8 mouse cellular contexts compared by ENCODE assay signal in the genomic region with DNA sequence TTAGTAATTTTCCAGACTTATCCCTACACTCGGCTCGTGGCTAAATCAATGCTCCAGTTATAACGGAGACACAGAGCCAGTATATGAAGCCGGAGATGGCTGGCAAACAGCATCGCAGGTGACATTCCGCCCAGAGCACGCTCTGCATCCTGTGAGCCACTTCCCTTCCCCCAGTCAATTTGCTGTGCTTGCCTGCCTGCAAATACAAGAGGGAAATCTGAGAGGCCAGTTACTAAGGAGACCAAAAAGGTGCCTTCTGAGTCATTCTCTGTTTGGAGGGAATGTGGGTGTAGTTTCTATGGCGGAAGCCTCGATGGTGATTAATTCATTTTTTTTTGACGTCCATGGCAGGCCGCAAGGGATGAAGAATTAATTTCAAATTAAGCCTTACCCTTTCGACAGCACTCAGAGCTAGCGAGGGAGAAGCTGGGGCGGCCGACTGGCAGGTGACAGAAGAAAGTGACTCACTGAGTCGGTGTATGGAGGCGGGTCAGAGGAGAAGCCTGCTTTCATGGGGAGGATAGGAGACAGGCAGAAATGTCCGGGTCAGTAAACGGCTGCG.
DNase-seq lines count a peak whose midpoint lies in the region; ATAC-seq and TF ChIP-seq lines count a peak whose summit lies in the region.

No protein-coding gene starts in this region.

- no peaks in the 10 kb centered on the region for H3K36me3 ChIP-seq in kidney, embryonic 15.5 days
- H3K36me3 ChIP-seq in E14TG2a.4 (ENCODE audit: insufficient read depth, low read length): no peaks in the 10 kb centered on the region
- H3K36me3 ChIP-seq in hindbrain, embryonic 13.5 days: no peaks in the 10 kb centered on the region
- no peaks in the 10 kb centered on the region for H3K36me3 ChIP-seq in midbrain, embryonic 11.5 days (ENCODE audit: control insufficient read depth, insufficient read depth, low read length)
- H3K36me3 ChIP-seq in kidney, adult 2 months (ENCODE audit: control insufficient read depth, insufficient read depth, low read length): no peaks in the 10 kb centered on the region

- 0 out of 2 replicates have a peak overlapping the region, but pooled peaks have one; percentile 30 for H3K27ac ChIP-seq in kidney, embryonic 15.5 days
- H3K27ac ChIP-seq in hindbrain, embryonic 13.5 days: peak overlapping the region; percentile 82
- H3K27ac ChIP-seq in midbrain, embryonic 11.5 days (ENCODE audit: low read depth, low read length): no peak overlapping the region
- H3K27ac ChIP-seq in kidney, adult 2 months (ENCODE audit: insufficient read depth, low read depth, low read length): no peak overlapping the region

- H3K4me1 ChIP-seq in kidney, embryonic 15.5 days: peaks cover 18% of the 10 kb centered on the region
- peaks cover 16% of the 10 kb centered on the region for H3K4me1 ChIP-seq in E14TG2a.4 (replicated peaks; ENCODE audit: low read depth, low read length)
- peaks cover 11% of the 10 kb centered on the region for H3K4me1 ChIP-seq in hindbrain, embryonic 13.5 days (replicated peaks)
- H3K4me1 ChIP-seq in midbrain, embryonic 11.5 days (ENCODE audit: control insufficient read depth, insufficient read depth, low read length): no peaks in the 10 kb centered on the region
- no peaks in the 10 kb centered on the region for H3K4me1 ChIP-seq in kidney, adult 2 months (ENCODE audit: control insufficient read depth, insufficient read depth, low read length)

- peak; percentile 82 for ATAC-seq in kidney, embryonic 15.5 days (replicated peaks; ENCODE audit: low FRiP score)
- peak; percentile 88 for ATAC-seq in hindbrain, embryonic 13.5 days (ENCODE audit: low FRiP score)
- peak; percentile 58; the same call in 1 of the 2 replicates for ATAC-seq in midbrain, embryonic 11.5 days (ENCODE audit: low FRiP score)

- H3K4me3 ChIP-seq in kidney, embryonic 15.5 days (replicated peaks): peak overlapping the region; percentile 2
- H3K4me3 ChIP-seq in E14TG2a.4 (replicated peaks; ENCODE audit: low read length): peak overlapping the region; percentile 24; the same call in 1 of the 2 replicates
- peak overlapping the region; percentile 15 for H3K4me3 ChIP-seq in hindbrain, embryonic 13.5 days
- no peak overlapping the region for H3K4me3 ChIP-seq in midbrain, embryonic 11.5 days (ENCODE audit: low read depth, low read length)
- no peak overlapping the region for H3K4me3 ChIP-seq in kidney, adult 2 months (ENCODE audit: insufficient read depth, low read depth, low read length)

- no peak for DNase-seq in kidney, postnatal 36 days
- DNase-seq in embryo, embryonic 10.5 days (ENCODE audit: low spot score): peak; percentile 36
- no peak for DNase-seq in midbrain, embryonic 11.5 days (ENCODE audit: low spot score, missing footprints)
- no peak for DNase-seq in spleen, postnatal 4 days (ENCODE audit: low spot score in 2 of 2)
- DNase-seq in kidney, adult 2 months: no peak

- TF ChIP-seq CTCF in E14TG2a.4 (conservative IDR thresholded peaks at IDR 0.05; ENCODE audit: low read length): no peak
- TF ChIP-seq CTCF in kidney, adult 2 months (conservative IDR thresholded peaks at IDR 0.05; ENCODE audit: insufficient read depth, insufficient read length, low read depth, low read length): no peak

- no peak overlapping the region for H3K9ac ChIP-seq in kidney, embryonic 15.5 days
- H3K9ac ChIP-seq in hindbrain, embryonic 13.5 days: peak overlapping the region; percentile 40; the same call in 1 of the 2 replicates
- H3K9ac ChIP-seq in midbrain, embryonic 11.5 days (ENCODE audit: low read length): peak overlapping the region; percentile 4; the same call in 1 of the 2 replicates

- 29% methylated on average over 20 of the region's 20 CpGs for WGBS in kidney, embryonic 15.5 days
- 33% methylated on average over 20 of the region's 20 CpGs for WGBS in hindbrain, embryonic 13.5 days
- 57% methylated on average over 20 of the region's 20 CpGs for WGBS in midbrain, embryonic 11.5 days
- WGBS in kidney, adult 2 months: 30% methylated on average over 20 of the region's 20 CpGs

- no peak for TF ChIP-seq POLR2A in kidney, adult 2 months (IDR thresholded peaks at IDR 0.05; ENCODE audit: low read depth, low read length)

- no peaks in the 10 kb centered on the region for H3K27me3 ChIP-seq in kidney, embryonic 15.5 days
- H3K27me3 ChIP-seq in E14TG2a.4 (ENCODE audit: insufficient read depth, low read length): peaks cover 8% of the 10 kb centered on the region
- no peaks in the 10 kb centered on the region for H3K27me3 ChIP-seq in hindbrain, embryonic 13.5 days
- H3K27me3 ChIP-seq in midbrain, embryonic 11.5 days (ENCODE audit: control insufficient read depth, insufficient read depth, low read length): no peaks in the 10 kb centered on the region
- no peaks in the 10 kb centered on the region for H3K27me3 ChIP-seq in kidney, adult 2 months (replicated peaks; ENCODE audit: control insufficient read depth, insufficient read depth, low read length)

- peak overlapping the region; percentile 42 for H3K4me2 ChIP-seq in kidney, embryonic 15.5 days
- peak overlapping the region; percentile 44 for H3K4me2 ChIP-seq in hindbrain, embryonic 13.5 days
- H3K4me2 ChIP-seq in midbrain, embryonic 11.5 days: peak overlapping the region; percentile 9; the same call in 1 of the 2 replicates

- H3K9me3 ChIP-seq in kidney, embryonic 15.5 days (replicated peaks): no peaks in the 10 kb centered on the region
- H3K9me3 ChIP-seq in E14TG2a.4 (ENCODE audit: low read length): no peaks in the 10 kb centered on the region
- H3K9me3 ChIP-seq in hindbrain, embryonic 13.5 days: no peaks in the 10 kb centered on the region
- no peaks in the 10 kb centered on the region for H3K9me3 ChIP-seq in midbrain, embryonic 11.5 days (ENCODE audit: control insufficient read depth, low read length)

Comparison
In these comparisons a context has a peak if more than half of its experiments do, and no peak if none do; other contexts are left out.
1. H3K27ac ChIP-seq: peak in kidney, embryonic 15.5 days (single experiment) and hindbrain, embryonic 13.5 days (single experiment); none in midbrain, embryonic 11.5 days (single experiment) and kidney, adult 2 months (single experiment).
2. H3K4me3 ChIP-seq: peak in kidney, embryonic 15.5 days (single experiment), E14TG2a.4 (single experiment) and hindbrain, embryonic 13.5 days (single experiment); none in midbrain, embryonic 11.5 days (single experiment) and kidney, adult 2 months (single experiment).
3. Peak in every context shown above with its lines, with median percentiles within 50 percentile points of each other: ATAC-seq and H3K4me2 ChIP-seq.